Mouse (Mus musculus): ENCODE measurements around the gene Bst2. TPM values are rescaled to one million over a fixed set of nuclear protein-coding genes. Genes with fewer than 3 reads are reported as not detected.

The Bst2 gene
- polyA plus RNA-seq, 1 experiment from 2014 or later: 2.8 TPM

- Histone ChIP-seq H3K4me2 (ENCODE audit: low read length) (no peak overlapping the region), H3K36me3 (ENCODE audit: control insufficient read depth, insufficient read depth, low read length) (0 out of 2 replicates have a peak, but pooled peaks cover 3% of the 10 kb centered on the region), H3K27me3 (replicated peaks; ENCODE audit: control insufficient read depth, insufficient read depth, low read length) (peaks cover 38% of the 10 kb centered on the region), H3K9ac (ENCODE audit: low read length) (no peak overlapping the region), H3K4me1 (ENCODE audit: control insufficient read depth, insufficient read depth, low read length) (peaks cover 6% of the 10 kb centered on the region; the same call in 1 of the 2 replicates), H3K9me3 (replicated peaks; ENCODE audit: control insufficient read depth, low read length) (no peaks in the 10 kb centered on the region), H3K27ac (ENCODE audit: low read depth, low read length) (no peak overlapping the region), H3K4me3 (ENCODE audit: low read depth, low read length) (no peak overlapping the region)
- DNase-seq (ENCODE audit: low spot score) (no peak), ATAC-seq (no peak)
- 76% methylated on average over 6 of the region's 6 CpGs for WGBS
Measured at GRCm38 (mm10) chr8:71554001-71554400, 16.7 kb upstream of the Bst2 start.

GRCm38 (mm10) chr8:71552770-71553169 lies 15.5 kb upstream of the Bst2 start:
- no peak overlapping the region for H3K27ac ChIP-seq (ENCODE audit: low read depth, low read length)
- no peak overlapping the region for H3K4me3 ChIP-seq (ENCODE audit: low read depth, low read length)
- DNase-seq (ENCODE audit: low spot score) (no peak), ATAC-seq (no peak)
- H3K4me1 ChIP-seq (ENCODE audit: control insufficient read depth, insufficient read depth, low read length): no peaks in the 10 kb centered on the region
- 75% methylated on average over 6 of the region's 6 CpGs for WGBS
- no peak overlapping the region for H3K9ac ChIP-seq (ENCODE audit: low read length)
- peaks cover 26% of the 10 kb centered on the region for H3K27me3 ChIP-seq (replicated peaks; ENCODE audit: control insufficient read depth, insufficient read depth, low read length)
- H3K9me3 ChIP-seq (replicated peaks; ENCODE audit: control insufficient read depth, low read length): no peaks in the 10 kb centered on the region
- no peak overlapping the region for H3K4me2 ChIP-seq (ENCODE audit: low read length)
- peaks cover 7% of the 10 kb centered on the region for H3K36me3 ChIP-seq (ENCODE audit: control insufficient read depth, insufficient read depth, low read length)

GRCm38 (mm10) chr8:71550754-71551153 lies 13.5 kb upstream of the Bst2 start:
- Histone ChIP-seq H3K9ac (ENCODE audit: low read length) (no peak overlapping the region), H3K27me3 (replicated peaks; ENCODE audit: control insufficient read depth, insufficient read depth, low read length) (peaks cover 5% of the 10 kb centered on the region; the same call in 1 of the 2 replicates), H3K4me1 (ENCODE audit: control insufficient read depth, insufficient read depth, low read length) (no peaks in the 10 kb centered on the region), H3K4me3 (ENCODE audit: low read depth, low read length) (no peak overlapping the region), H3K9me3 (replicated peaks; ENCODE audit: control insufficient read depth, low read length) (no peaks in the 10 kb centered on the region), H3K36me3 (ENCODE audit: control insufficient read depth, insufficient read depth, low read length) (peaks cover 23% of the 10 kb centered on the region), H3K27ac (ENCODE audit: low read depth, low read length) (no peak overlapping the region), H3K4me2 (ENCODE audit: low read length) (no peak overlapping the region)
- ATAC-seq: no peak
- DNase-seq (ENCODE audit: low spot score): no peak
- 74% methylated on average over 7 of the region's 7 CpGs for WGBS

GRCm38 (mm10) chr8:71547590-71547989 lies 10.3 kb upstream of the Bst2 start:
- no peak overlapping the region for H3K27ac ChIP-seq (ENCODE audit: low read depth, low read length)
- H3K4me1 ChIP-seq (ENCODE audit: control insufficient read depth, insufficient read depth, low read length): peaks cover 4% of the 10 kb centered on the region; the same call in 1 of the 2 replicates
- H3K4me2 ChIP-seq (ENCODE audit: low read length): no peak overlapping the region
- DNase-seq (ENCODE audit: low spot score): no peak
- peaks cover 27% of the 10 kb centered on the region for H3K36me3 ChIP-seq (ENCODE audit: control insufficient read depth, insufficient read depth, low read length)
- WGBS: 81% methylated on average over 7 of the region's 7 CpGs
- no peak overlapping the region for H3K9ac ChIP-seq (ENCODE audit: low read length)
- H3K9me3 ChIP-seq (replicated peaks; ENCODE audit: control insufficient read depth, low read length): no peaks in the 10 kb centered on the region
- H3K4me3 ChIP-seq (ENCODE audit: low read depth, low read length): no peak overlapping the region
- no peak for ATAC-seq
- no peaks in the 10 kb centered on the region for H3K27me3 ChIP-seq (replicated peaks; ENCODE audit: control insufficient read depth, insufficient read depth, low read length)

- WGBS: 91% methylated on average over 11 of the region's 11 CpGs
- no peaks in the 10 kb centered on the region for H3K27me3 ChIP-seq (replicated peaks; ENCODE audit: control insufficient read depth, insufficient read depth, low read length)
- H3K4me3 ChIP-seq (ENCODE audit: low read depth, low read length): no peak overlapping the region
- H3K36me3 ChIP-seq (ENCODE audit: control insufficient read depth, insufficient read depth, low read length): peaks cover 27% of the 10 kb centered on the region
- H3K4me2 ChIP-seq (ENCODE audit: low read length): no peak overlapping the region
- no peak overlapping the region for H3K27ac ChIP-seq (ENCODE audit: low read depth, low read length)
- no peak for ATAC-seq
- DNase-seq (ENCODE audit: low spot score): no peak
- no peak overlapping the region for H3K9ac ChIP-seq (ENCODE audit: low read length)
- peaks cover 4% of the 10 kb centered on the region; the same call in 1 of the 2 replicates for H3K4me1 ChIP-seq (ENCODE audit: control insufficient read depth, insufficient read depth, low read length)
- no peaks in the 10 kb centered on the region for H3K9me3 ChIP-seq (replicated peaks; ENCODE audit: control insufficient read depth, low read length)
Measured at GRCm38 (mm10) chr8:71545053-71545452, 7.8 kb upstream of the Bst2 start.

GRCm38 (mm10) chr8:71543755-71544154 lies 6.5 kb upstream of the Bst2 start:
- ATAC-seq (no peak), DNase-seq (ENCODE audit: low spot score) (no peak)
- no peak overlapping the region for H3K27ac ChIP-seq (ENCODE audit: low read depth, low read length)
- H3K4me3 ChIP-seq (ENCODE audit: low read depth, low read length): peak overlapping the region; percentile 77; the same call in 1 of the 2 replicates
- H3K4me2 ChIP-seq (ENCODE audit: low read length): peak overlapping the region; percentile 90
- peak overlapping the region; percentile 86; the same call in 1 of the 2 replicates for H3K9ac ChIP-seq (ENCODE audit: low read length)
- H3K4me1 ChIP-seq (ENCODE audit: control insufficient read depth, insufficient read depth, low read length): peaks cover 4% of the 10 kb centered on the region; the same call in 1 of the 2 replicates
- no peaks in the 10 kb centered on the region for H3K27me3 ChIP-seq (replicated peaks; ENCODE audit: control insufficient read depth, insufficient read depth, low read length)
- H3K9me3 ChIP-seq (replicated peaks; ENCODE audit: control insufficient read depth, low read length): no peaks in the 10 kb centered on the region
- 90% methylated on average over 9 of the region's 9 CpGs for WGBS
- H3K36me3 ChIP-seq (ENCODE audit: control insufficient read depth, insufficient read depth, low read length): peaks cover 24% of the 10 kb centered on the region

- Histone ChIP-seq H3K4me3 (ENCODE audit: low read depth, low read length) (peak within 1 kb of the TSS; percentile 77), H3K9me3 (replicated peaks; ENCODE audit: control insufficient read depth, low read length) (no peaks in the 10 kb centered on the region), H3K36me3 (ENCODE audit: control insufficient read depth, insufficient read depth, low read length) (peaks cover 21% of the 10 kb centered on the region), H3K27me3 (replicated peaks; ENCODE audit: control insufficient read depth, insufficient read depth, low read length) (peaks cover 3% of the 10 kb centered on the region; the same call in 1 of the 2 replicates), H3K9ac (ENCODE audit: low read length) (peak within 1 kb of the TSS; percentile 86), H3K4me2 (ENCODE audit: low read length) (peak within 1 kb of the TSS; percentile 90), H3K4me1 (ENCODE audit: control insufficient read depth, insufficient read depth, low read length) (peaks cover 4% of the 10 kb centered on the region; the same call in 1 of the 2 replicates), H3K27ac (ENCODE audit: low read depth, low read length) (no peak within 1 kb of the TSS)
- under 1% methylated on average over 55 of the region's 55 CpGs for whole genome bisulfite sequencing
- ATAC-seq (peak; percentile 97), DNase-seq (ENCODE audit: low spot score) (peak; percentile 100)
Measured at GRCm38 (mm10) chr8:71542632-71543343, 5.5 kb upstream of the Bst2 start, which contains the start of gene Mvb12a. Gene Mvb12a (plus strand): TSS chr8:71542922.

- Histone ChIP-seq H3K4me3 (ENCODE audit: low read depth, low read length) (no peak overlapping the region), H3K4me2 (ENCODE audit: low read length) (no peak overlapping the region), H3K9me3 (replicated peaks; ENCODE audit: control insufficient read depth, low read length) (no peaks in the 10 kb centered on the region), H3K27me3 (replicated peaks; ENCODE audit: control insufficient read depth, insufficient read depth, low read length) (peaks cover 11% of the 10 kb centered on the region), H3K36me3 (ENCODE audit: control insufficient read depth, insufficient read depth, low read length) (no peaks in the 10 kb centered on the region), H3K9ac (ENCODE audit: low read length) (no peak overlapping the region), H3K27ac (ENCODE audit: low read depth, low read length) (no peak overlapping the region), H3K4me1 (ENCODE audit: control insufficient read depth, insufficient read depth, low read length) (no peaks in the 10 kb centered on the region)
- DNase-seq (ENCODE audit: low spot score) (no peak), ATAC-seq (no peak)
- 64% methylated on average over 5 of the region's 5 CpGs for WGBS
Measured at GRCm38 (mm10) chr8:71535663-71536062, 1.6 kb downstream of the Bst2 start.

- H3K9me3 ChIP-seq (replicated peaks; ENCODE audit: control insufficient read depth, low read length): no peaks in the 10 kb centered on the region
- WGBS: 44% methylated on average over 3 of the region's 3 CpGs
- H3K27me3 ChIP-seq (replicated peaks; ENCODE audit: control insufficient read depth, insufficient read depth, low read length): peaks cover 11% of the 10 kb centered on the region
- no peaks in the 10 kb centered on the region for H3K36me3 ChIP-seq (ENCODE audit: control insufficient read depth, insufficient read depth, low read length)
- H3K4me1 ChIP-seq (ENCODE audit: control insufficient read depth, insufficient read depth, low read length): no peaks in the 10 kb centered on the region
- no peak overlapping the region for H3K27ac ChIP-seq (ENCODE audit: low read depth, low read length)
- no peak overlapping the region for H3K4me3 ChIP-seq (ENCODE audit: low read depth, low read length)
- H3K9ac ChIP-seq (ENCODE audit: low read length): no peak overlapping the region
- ATAC-seq (no peak), DNase-seq (ENCODE audit: low spot score) (no peak)
- no peak overlapping the region for H3K4me2 ChIP-seq (ENCODE audit: low read length)
Measured at GRCm38 (mm10) chr8:71534263-71534810, 2.9 kb downstream of the Bst2 start.
